Mouse (Mus musculus): ENCODE measurements around the gene Cdh12. TPM values are rescaled to one million over a fixed set of nuclear protein-coding genes. Genes with fewer than 3 reads are reported as not detected.

Gene Cdh12
- total and polyA plus RNA-seq, 3 experiments: not detected

DNA sequence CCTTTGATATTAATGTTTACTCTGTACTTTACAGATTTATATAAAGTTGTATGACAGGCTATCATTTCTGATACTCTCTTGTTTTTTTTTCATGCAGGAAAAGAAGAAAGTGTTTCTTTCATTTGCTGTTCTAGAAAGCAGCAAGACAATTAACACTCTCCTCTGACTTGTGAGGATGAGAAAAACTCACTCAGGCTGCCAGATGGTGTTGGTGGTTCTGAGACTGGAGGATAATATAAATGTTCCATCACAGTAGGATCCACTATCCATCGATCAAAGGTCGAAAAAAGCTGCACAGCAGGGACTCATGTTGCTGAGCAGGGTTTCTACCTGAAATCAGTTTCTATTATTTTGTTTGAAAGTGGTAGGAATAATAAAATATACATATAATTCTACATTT, 185.5 kb downstream of the Cdh12 start:
- H3K27ac ChIP-seq: no peak overlapping the region
- no peak for TF ChIP-seq CTCF (IDR thresholded peaks at IDR 0.05)
- TF ChIP-seq POLR2A (IDR thresholded peaks at IDR 0.05; ENCODE audit: insufficient read depth, low read depth, low read length): no peak
- no peak for TF ChIP-seq EP300 (IDR thresholded peaks at IDR 0.05; ENCODE audit: insufficient read depth, low read depth, low read length)
- WGBS: 61% methylated on average over 2 of the region's 2 CpGs

GRCm38 (mm10) chr15:20639155-20639554, 190.1 kb downstream of the Cdh12 start:
- no peak overlapping the region for H3K27ac ChIP-seq
- H3K79me2 ChIP-seq (replicated peaks; ENCODE audit: control insufficient read depth, insufficient read depth, low read length): no peaks in the 10 kb centered on the region
- H3K4me1 ChIP-seq (ENCODE audit: control insufficient read depth, insufficient read depth, low read length): no peaks in the 10 kb centered on the region
- no peak overlapping the region for H3K4me3 ChIP-seq
- intact Hi-C loops (cut with DNase I): no loop called here
- no peak overlapping the region for H3K9ac ChIP-seq (ENCODE audit: low read depth, low read length)
- no peak for DNase-seq
- TF ChIP-seq EP300 (IDR thresholded peaks at IDR 0.05; ENCODE audit: insufficient read depth, low read depth, low read length): no peak
- TF ChIP-seq CTCF (IDR thresholded peaks at IDR 0.05): no peak
- TF ChIP-seq POLR2A (IDR thresholded peaks at IDR 0.05; ENCODE audit: insufficient read depth, low read depth, low read length): no peak
- no peaks in the 10 kb centered on the region for H3K36me3 ChIP-seq (ENCODE audit: control insufficient read depth, insufficient read depth, low read length)
- no peaks in the 10 kb centered on the region for H3K27me3 ChIP-seq (ENCODE audit: control insufficient read depth, insufficient read depth, low read length)
- WGBS: 81% methylated on average over 2 of the region's 2 CpGs

More for the DNA sequence above, 185.5 kb downstream of the Cdh12 start:
- no peaks in the 10 kb centered on the region for H3K79me2 ChIP-seq (replicated peaks; ENCODE audit: control insufficient read depth, insufficient read depth, low read length)
- H3K27me3 ChIP-seq (ENCODE audit: control insufficient read depth, insufficient read depth, low read length): no peaks in the 10 kb centered on the region
- intact Hi-C loops (cut with DNase I): no loop called here
- H3K4me1 ChIP-seq (ENCODE audit: control insufficient read depth, insufficient read depth, low read length): no peaks in the 10 kb centered on the region
- H3K9ac ChIP-seq (ENCODE audit: low read depth, low read length): no peak overlapping the region
- no peaks in the 10 kb centered on the region for H3K36me3 ChIP-seq (ENCODE audit: control insufficient read depth, insufficient read depth, low read length)
- H3K4me3 ChIP-seq: no peak overlapping the region
- DNase-seq: no peak

DNA sequence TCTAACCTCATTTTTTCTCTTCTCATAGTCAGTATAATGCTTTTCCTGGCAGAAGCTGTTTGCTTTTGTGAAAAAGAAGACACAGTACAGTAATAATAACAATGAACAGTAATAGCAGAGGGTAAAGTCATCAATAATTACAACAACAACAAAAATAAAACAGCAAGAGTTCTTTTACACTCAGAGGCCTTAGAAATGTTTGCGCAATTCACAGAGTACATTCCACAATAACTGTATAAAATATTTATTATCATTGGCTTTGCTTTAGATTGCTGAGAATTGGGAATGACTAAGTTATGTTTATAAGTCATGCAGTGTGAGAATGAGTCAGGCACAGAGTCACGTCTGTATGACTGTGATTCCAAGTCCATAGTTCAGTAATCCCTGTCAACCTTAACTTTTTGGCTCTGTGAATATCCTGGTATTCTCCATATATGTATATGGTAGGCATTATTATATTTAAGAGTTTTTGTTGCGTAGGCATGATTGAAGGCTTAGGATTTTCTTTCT, 193.9 kb downstream of the Cdh12 start:
- H3K36me3 ChIP-seq (ENCODE audit: control insufficient read depth, insufficient read depth, low read length): no peaks in the 10 kb centered on the region
- no peak overlapping the region for H3K4me3 ChIP-seq
- no peak for DNase-seq
- TF ChIP-seq POLR2A (IDR thresholded peaks at IDR 0.05; ENCODE audit: insufficient read depth, low read depth, low read length) (no peak), CTCF (IDR thresholded peaks at IDR 0.05) (no peak), EP300 (IDR thresholded peaks at IDR 0.05; ENCODE audit: insufficient read depth, low read depth, low read length) (no peak)
- no peaks in the 10 kb centered on the region for H3K27me3 ChIP-seq (ENCODE audit: control insufficient read depth, insufficient read depth, low read length)
- H3K9ac ChIP-seq (ENCODE audit: low read depth, low read length): no peak overlapping the region
- intact Hi-C loops (cut with DNase I): no loop called here
- H3K4me1 ChIP-seq (ENCODE audit: control insufficient read depth, insufficient read depth, low read length): no peaks in the 10 kb centered on the region
- WGBS: 82% methylated on average over 3 of the region's 3 CpGs
- no peak overlapping the region for H3K27ac ChIP-seq
- no peaks in the 10 kb centered on the region for H3K79me2 ChIP-seq (replicated peaks; ENCODE audit: control insufficient read depth, insufficient read depth, low read length)

GRCm38 (mm10) chr15:20660221-20660620, 211.2 kb downstream of the Cdh12 start:
- no peak for DNase-seq
- Histone ChIP-seq H3K79me2 (replicated peaks; ENCODE audit: control insufficient read depth, insufficient read depth, low read length) (no peaks in the 10 kb centered on the region), H3K36me3 (ENCODE audit: control insufficient read depth, insufficient read depth, low read length) (no peaks in the 10 kb centered on the region), H3K27ac (no peak overlapping the region), H3K27me3 (ENCODE audit: control insufficient read depth, insufficient read depth, low read length) (no peaks in the 10 kb centered on the region), H3K4me1 (ENCODE audit: control insufficient read depth, insufficient read depth, low read length) (no peaks in the 10 kb centered on the region), H3K4me3 (no peak overlapping the region), H3K9ac (ENCODE audit: low read depth, low read length) (no peak overlapping the region)
- intact Hi-C loops (cut with DNase I): no loop called here
- WGBS: 64% methylated on average over 2 of the region's 2 CpGs
- TF ChIP-seq CTCF (IDR thresholded peaks at IDR 0.05): no peak
- no peak for TF ChIP-seq POLR2A (IDR thresholded peaks at IDR 0.05; ENCODE audit: insufficient read depth, low read depth, low read length)
- no peak for TF ChIP-seq EP300 (IDR thresholded peaks at IDR 0.05; ENCODE audit: insufficient read depth, low read depth, low read length)

- no peak for TF ChIP-seq CTCF (IDR thresholded peaks at IDR 0.05)
- Histone ChIP-seq H3K79me2 (replicated peaks; ENCODE audit: control insufficient read depth, insufficient read depth, low read length) (no peaks in the 10 kb centered on the region), H3K36me3 (ENCODE audit: control insufficient read depth, insufficient read depth, low read length) (no peaks in the 10 kb centered on the region), H3K9ac (ENCODE audit: low read depth, low read length) (no peak within 1 kb of the TSS), H3K4me1 (ENCODE audit: control insufficient read depth, insufficient read depth, low read length) (no peaks in the 10 kb centered on the region), H3K4me3 (no peak within 1 kb of the TSS), H3K27ac (no peak within 1 kb of the TSS), H3K27me3 (ENCODE audit: control insufficient read depth, insufficient read depth, low read length) (no peaks in the 10 kb centered on the region)
- 86% methylated on average over 10 of the region's 10 CpGs for WGBS
- DNase-seq: no peak
- intact Hi-C loops (cut with DNase I): no loop called here
These were observed 217.6 kb downstream of the Cdh12 start, which contains the start of gene Acot10 for GRCm38 (mm10) chr15:20666650-20667049. Gene Acot10, minus strand, starts transcription at chr15:20666750.

GRCm38 (mm10) chr15:20667350-20667749, 218.3 kb downstream of the Cdh12 start:
- no peaks in the 10 kb centered on the region for H3K79me2 ChIP-seq (replicated peaks; ENCODE audit: control insufficient read depth, insufficient read depth, low read length)
- H3K4me1 ChIP-seq (ENCODE audit: control insufficient read depth, insufficient read depth, low read length): no peaks in the 10 kb centered on the region
- H3K9ac ChIP-seq (ENCODE audit: low read depth, low read length): no peak overlapping the region
- no peaks in the 10 kb centered on the region for H3K27me3 ChIP-seq (ENCODE audit: control insufficient read depth, insufficient read depth, low read length)
- intact Hi-C loops (cut with DNase I): no loop called here
- TF ChIP-seq EP300 (IDR thresholded peaks at IDR 0.05; ENCODE audit: insufficient read depth, low read depth, low read length): no peak
- TF ChIP-seq POLR2A (IDR thresholded peaks at IDR 0.05; ENCODE audit: insufficient read depth, low read depth, low read length): no peak
- TF ChIP-seq CTCF (IDR thresholded peaks at IDR 0.05): no peak
- H3K36me3 ChIP-seq (ENCODE audit: control insufficient read depth, insufficient read depth, low read length): no peaks in the 10 kb centered on the region
- H3K27ac ChIP-seq: no peak overlapping the region
- H3K4me3 ChIP-seq: no peak overlapping the region
- no peak for DNase-seq
